Mouse (Mus musculus): ENCODE measurements around the gene Slc22a23.
"Not testable (repeated sequence)": the region's sequence is repeated elsewhere in the genome, so short reads cannot be mapped to it uniquely, and the experiment has no call there.

Gene Slc22a23

GRCm38 (mm10) chr13:34345128-34346085 is at the start of gene Slc22a23:
TSS of gene Slc22a23 (minus strand) at chr13:34345182.
- peak; percentile 86 for DNase-seq (ENCODE audit: inconsistent ontology term)

GRCm38 (mm10) chr13:34394305-34394704 is 49.3 kb upstream of the Slc22a23 start:
- DNase-seq (ENCODE audit: inconsistent ontology term), result not testable (repeated sequence)

DNA sequence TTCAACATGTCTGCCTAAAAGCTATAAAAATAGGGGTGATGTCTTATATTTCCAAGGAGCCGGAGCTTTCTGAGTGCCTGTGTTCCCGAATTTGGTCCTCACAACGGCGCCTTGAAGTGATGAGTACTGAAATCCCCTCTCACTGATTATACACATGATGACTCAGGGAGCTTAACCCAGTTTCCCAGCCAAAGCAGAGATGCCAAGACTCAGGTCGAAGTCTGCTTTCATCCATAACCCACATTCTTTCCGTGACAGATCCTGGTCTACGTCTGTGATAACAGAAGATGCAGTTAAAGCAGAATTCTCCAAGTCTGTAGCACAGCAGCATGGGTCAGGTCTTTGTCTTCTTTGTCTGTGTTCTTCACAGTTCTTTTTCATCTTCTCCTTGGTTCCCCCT is 47.4 kb upstream of the Slc22a23 start:
- DNase-seq (ENCODE audit: inconsistent ontology term), result peak; percentile 68

GRCm38 (mm10) chr13:34388219-34388618 is 43.2 kb upstream of the Slc22a23 start:
- DNase-seq (ENCODE audit: inconsistent ontology term), result no peak

DNA sequence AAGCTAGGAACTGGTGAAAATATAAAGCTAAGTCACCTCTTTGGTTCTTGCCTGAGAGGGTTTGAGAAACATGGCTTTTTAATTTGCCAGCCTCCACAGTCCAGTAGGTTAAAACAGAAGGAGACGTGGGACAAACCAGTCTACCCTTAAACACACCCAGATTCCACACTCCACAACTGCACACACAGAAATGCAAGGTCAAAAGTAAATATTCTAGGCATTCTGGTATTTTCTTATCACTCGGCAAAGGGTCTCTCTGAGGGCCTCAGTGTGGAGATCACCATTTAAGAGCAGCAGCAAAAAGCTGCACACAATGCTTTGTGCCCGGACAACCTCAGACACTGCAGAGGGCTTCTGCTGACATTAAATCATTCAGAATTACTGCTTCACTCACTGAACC is 38.4 kb upstream of the Slc22a23 start:
- no peak for DNase-seq (ENCODE audit: inconsistent ontology term)

- DNase-seq (ENCODE audit: inconsistent ontology term), result no peak
These were observed 33.9 kb upstream of the Slc22a23 start for GRCm38 (mm10) chr13:34378926-34379325.

GRCm38 (mm10) chr13:34375145-34375544 is 30.2 kb upstream of the Slc22a23 start:
- no peak for DNase-seq (ENCODE audit: inconsistent ontology term)

DNA sequence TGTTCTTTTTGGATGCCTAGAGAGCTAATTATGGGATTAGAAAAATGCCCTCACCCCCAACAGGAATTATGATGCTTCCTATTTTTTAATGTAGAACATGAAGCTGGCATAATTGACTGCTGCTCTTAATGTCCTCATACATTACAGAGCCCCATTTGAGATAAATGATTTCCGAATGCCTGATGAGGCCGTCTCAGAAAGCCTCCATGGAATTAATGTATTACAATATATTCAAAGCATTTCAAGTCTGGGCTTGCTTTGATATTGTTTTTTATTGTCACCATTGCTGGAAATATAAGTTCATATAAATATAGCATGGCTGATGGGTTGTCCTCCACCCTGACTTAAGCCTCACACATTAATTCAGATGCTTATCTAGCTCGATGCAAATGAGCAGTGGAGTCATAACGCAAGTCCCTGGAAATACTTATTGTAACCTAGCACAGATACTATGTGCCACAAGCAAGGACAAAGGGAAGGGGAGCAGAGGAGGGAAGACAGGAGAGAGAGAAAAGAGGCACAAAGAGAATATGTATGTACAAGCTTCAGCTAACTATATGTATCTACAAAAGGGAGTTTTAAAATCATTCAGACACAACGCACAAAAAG is 28.0 kb upstream of the Slc22a23 start:
- DNase-seq (ENCODE audit: inconsistent ontology term), result no peak

DNA sequence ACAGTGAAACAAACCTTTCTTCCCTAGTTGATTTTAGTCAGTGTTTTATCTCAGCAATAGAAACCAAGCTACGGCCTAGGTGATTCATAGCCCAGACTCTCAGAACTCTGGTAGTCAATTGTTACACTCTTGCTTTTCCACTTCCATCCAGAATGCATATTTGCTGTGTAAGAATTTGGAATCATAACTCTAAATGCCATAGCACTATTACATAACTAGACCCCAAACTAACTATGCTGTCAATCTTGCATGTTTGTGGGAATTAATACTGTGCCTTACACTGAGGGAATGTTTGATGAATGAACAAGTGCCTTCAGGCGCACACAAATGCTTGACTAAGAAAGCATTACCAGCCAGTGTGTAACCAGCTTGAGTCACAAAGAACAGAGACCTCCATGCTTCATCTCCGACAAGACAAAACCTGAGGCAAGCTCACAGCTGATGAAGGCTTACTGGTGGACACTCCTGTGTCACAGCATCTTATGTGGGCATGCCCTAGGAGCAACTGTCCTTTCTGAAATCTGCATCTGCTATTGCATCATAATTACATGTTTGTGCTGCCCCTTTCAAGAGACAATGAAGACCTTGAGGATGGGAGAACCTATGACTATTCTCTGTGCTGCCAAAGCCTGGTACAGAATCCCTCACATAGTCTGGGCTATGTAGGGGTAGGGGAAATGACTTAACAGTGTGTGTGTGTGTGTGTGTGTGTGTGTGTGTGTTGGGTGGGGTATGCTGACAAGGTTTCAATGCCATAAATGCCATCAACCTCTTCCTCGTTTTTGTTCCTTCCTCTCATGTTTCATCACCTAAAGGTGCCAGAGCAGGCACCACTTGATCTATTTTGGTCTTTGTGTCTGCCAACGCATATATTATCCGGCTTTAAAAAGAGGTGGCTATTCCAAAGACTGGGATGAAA is 27.2 kb upstream of the Slc22a23 start:
- DNase-seq (ENCODE audit: inconsistent ontology term), result peak; percentile 95

DNA sequence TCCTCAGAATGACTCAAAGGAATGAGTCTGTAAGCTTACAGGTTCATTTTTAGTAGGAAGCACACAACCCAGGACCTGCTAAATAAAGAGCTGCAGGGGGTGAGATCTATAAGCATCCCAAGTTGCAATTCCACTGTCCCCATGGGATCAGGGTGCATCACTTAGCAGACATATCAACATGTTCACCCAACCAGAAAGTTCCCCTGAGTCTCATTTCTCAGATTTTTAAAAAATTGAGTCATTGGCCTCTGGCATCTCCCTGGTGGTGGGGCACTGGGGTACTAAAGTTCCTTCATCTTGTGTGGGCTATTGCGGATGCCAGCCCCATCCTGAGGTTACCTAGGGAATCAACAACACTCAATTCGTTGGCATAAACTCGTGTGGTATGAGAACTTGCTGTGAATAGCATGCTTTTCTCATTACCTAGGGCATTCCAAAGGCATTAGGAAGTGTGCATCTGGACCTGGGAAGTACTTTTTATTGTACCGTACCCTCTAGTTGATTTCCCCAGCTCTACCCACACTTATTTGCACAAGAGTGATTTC is 25.4 kb upstream of the Slc22a23 start:
- peak; percentile 93 for DNase-seq (ENCODE audit: inconsistent ontology term)

DNA sequence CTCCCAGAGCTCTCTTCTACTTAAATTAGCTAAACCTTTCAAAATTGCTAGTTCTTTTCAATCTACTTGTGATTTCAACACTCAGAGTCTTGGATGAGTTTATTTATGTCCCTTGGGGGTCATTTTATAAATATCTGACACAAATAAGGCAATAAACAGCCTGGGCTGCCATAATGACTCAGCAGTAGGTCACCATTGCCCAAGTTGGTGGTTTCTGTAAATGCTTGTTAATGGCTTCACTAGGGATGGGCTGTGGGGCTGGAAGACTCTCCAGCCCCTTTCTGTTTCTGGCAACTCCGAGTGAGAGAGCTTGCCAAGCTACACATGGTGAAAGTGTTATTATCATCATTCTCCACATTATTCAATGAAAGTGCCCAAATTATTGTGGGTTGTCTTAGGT is 20.2 kb upstream of the Slc22a23 start:
- DNase-seq (ENCODE audit: inconsistent ontology term), result peak; percentile 81

GRCm38 (mm10) chr13:34355656-34356055 is 10.7 kb upstream of the Slc22a23 start:
- DNase-seq (ENCODE audit: inconsistent ontology term), result no peak

DNA sequence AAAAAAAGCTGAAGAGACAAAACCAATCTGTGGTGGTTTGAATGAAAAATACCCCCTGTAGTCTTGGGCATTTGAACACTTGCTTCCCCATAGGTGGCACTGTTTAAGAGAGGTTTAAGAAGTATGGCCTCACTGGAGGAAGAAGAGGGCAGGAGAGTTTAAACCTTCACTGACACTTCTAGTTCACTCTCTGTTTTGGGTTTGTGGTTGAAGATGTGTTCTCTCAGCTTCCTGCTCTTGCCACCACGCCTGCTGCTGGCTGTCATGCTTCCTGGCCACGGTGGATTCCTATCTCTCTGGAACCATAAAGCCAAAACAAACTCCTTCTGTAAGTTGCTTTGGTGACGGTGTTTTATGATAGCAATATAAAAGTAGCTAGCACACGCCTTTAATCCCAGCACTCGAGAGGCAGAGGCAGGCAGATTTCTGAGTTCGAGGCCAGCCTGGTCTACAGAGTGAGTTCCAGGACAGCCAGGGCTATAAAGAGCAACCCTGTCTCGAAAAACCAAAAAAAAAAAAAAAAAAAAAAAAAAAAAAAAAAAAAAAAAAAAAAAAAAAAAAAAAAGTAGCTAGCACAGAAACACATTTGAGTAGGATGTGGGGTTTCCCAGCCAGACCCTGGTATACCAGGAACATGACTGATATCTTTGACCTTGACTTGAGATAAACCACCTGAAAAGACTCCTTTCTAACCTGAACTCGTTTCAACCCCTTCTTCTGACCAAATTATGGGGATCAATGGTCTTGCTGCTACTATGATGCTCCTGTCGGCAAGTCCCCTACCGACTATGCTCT is 10.0 kb upstream of the Slc22a23 start:
- no peak for DNase-seq (ENCODE audit: inconsistent ontology term)

GRCm38 (mm10) chr13:34353241-34353640 is 8.3 kb upstream of the Slc22a23 start:
- DNase-seq (ENCODE audit: inconsistent ontology term), result no peak

- no peak for DNase-seq (ENCODE audit: inconsistent ontology term)
These were observed 6.5 kb upstream of the Slc22a23 start for GRCm38 (mm10) chr13:34351437-34351836.

DNA sequence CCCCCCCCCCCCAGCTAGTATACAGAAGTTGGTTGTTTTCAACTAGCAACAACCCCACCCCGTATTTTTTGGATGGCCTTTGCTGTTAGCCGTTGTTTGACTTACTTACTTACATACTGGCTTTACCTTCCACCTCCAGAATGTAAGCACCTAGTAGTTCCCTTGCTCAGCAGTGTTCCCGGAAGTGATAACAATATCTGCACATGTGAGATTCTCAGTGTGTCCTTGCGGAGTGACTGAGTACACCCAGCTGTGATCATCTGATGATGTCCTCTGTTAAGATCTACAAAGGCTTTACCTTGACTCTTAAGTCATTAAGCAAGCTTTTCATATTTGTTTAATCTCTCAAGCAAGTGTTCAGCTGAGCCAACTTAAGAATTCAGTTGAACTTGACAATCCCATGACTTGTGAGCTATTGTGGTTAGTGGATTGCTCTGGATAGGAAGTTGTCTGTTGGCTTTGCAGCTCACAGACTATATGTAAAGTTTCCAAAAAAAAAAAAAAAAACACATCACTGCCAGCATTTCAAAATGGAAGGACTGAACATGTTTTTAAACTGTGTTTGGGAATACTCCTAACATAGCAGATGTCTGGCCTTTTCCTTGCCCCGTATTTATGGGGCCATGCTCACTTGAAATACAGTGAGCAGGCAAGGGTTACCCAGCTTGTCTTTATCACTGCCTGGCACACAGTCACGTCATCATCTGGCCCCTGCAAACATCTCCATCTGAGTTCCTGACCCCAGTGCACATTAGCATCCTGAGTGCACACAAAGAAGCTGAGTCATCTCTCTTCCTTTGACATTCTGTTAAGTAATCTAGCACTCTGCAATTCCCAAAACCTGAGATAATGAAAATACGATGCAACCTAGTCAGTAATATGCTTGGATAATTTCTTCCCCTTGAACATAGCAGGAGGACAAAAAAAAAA is 3.2 kb upstream of the Slc22a23 start:
- no peak for DNase-seq (ENCODE audit: inconsistent ontology term)

- DNase-seq (ENCODE audit: inconsistent ontology term), result no peak
These were observed 1.8 kb upstream of the Slc22a23 start for GRCm38 (mm10) chr13:34346748-34347147.

DNA sequence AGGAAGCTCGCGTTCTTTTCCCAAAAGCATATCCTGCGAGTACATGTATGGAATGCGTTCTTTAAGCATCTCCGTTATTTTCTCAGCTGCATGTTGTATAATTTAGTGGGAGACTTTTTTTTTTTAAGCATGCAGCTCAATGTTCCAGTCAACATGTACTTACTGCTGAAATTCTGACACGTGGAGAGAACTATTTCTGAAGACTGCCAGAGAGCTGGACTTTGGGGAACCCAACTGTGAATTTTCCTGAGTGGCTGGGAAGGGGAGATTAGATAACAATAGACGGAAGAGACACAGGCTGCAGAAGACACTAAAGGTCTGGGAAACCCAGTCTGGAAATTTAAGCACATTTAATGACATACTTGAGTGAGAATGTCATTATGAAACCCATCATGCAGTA is 1.3 kb upstream of the Slc22a23 start:
- DNase-seq (ENCODE audit: inconsistent ontology term), result no peak

DNA sequence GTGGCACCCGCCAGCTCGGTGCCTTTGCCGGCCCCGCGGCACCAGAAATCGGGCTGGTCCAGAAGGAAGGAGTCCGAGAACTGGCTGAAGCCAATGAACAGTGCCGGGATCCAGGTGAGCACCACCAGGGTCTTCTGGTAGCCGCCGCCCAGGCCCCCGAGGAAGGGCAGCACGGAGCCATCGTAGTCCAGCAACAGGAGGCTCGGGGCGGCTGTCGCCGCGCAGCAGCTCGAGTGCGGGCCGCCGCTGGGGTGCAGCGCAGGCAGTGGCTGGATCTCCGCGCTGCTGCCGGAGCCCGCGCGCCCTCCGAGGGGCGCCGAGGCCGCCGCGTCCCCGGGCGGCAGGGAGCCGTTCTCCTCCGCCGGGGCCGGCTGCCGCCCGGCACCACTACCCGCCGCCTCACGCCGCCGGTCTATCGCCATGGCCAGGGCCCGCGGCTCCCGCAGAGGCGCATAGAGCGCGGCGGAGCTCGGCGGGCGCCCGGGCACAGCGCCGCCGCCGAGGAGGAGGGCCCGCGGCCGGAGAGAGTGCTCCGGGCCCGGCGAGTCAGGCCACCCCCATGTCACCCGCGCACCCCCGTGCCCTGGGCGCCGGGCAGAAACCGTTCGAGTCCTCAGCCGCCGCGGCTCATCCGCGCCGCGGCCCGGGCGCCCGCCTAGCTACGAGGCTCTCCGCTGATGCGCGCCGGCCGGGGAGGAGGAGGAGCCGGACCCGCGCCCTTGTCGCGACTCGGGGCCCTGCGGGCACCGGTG is 430 bp downstream of the Slc22a23 start:
- DNase-seq (ENCODE audit: inconsistent ontology term), result no peak
